Mouse (Mus musculus): ENCODE measurements around the gene Zfp385a. TPM values are rescaled to one million over a fixed set of nuclear protein-coding genes. Genes with fewer than 3 reads are reported as not detected.

The Zfp385a gene
- polyA plus RNA-seq, 1 experiment from 2014 or later: 8.2 TPM

- Histone ChIP-seq H3K27me3 (replicated peaks) (no peaks in the 10 kb centered on the region), H3K4me2 (peak overlapping the region; percentile 55), H3K4me3 (replicated peaks) (peak overlapping the region; percentile 23), H3K27ac (no peak overlapping the region; the same call in 1 of the 2 replicates), H3K9ac (no peak overlapping the region), H3K36me3 (peaks cover 12% of the 10 kb centered on the region; the same call in 1 of the 2 replicates), H3K4me1 (peaks cover 26% of the 10 kb centered on the region), H3K9me3 (no peaks in the 10 kb centered on the region)
- peak; percentile 64 for ATAC-seq (ENCODE audit: insufficient read depth, low FRiP score, low read depth)
- 11% methylated on average over 18 of the region's 18 CpGs for WGBS
Observed at GRCm38 (mm10) chr15:103315011-103315502, 24.8 kb downstream of the Zfp385a start.

- Histone ChIP-seq H3K9ac (no peak overlapping the region), H3K4me3 (replicated peaks) (no peak overlapping the region), H3K9me3 (no peaks in the 10 kb centered on the region), H3K27me3 (replicated peaks) (no peaks in the 10 kb centered on the region), H3K4me1 (peaks cover 27% of the 10 kb centered on the region), H3K36me3 (peaks cover 12% of the 10 kb centered on the region; the same call in 1 of the 2 replicates), H3K27ac (no peak overlapping the region), H3K4me2 (peak overlapping the region; percentile 55)
- WGBS: 47% methylated on average over 22 of the region's 22 CpGs
- no peak for ATAC-seq (ENCODE audit: insufficient read depth, low FRiP score, low read depth)
Observed at GRCm38 (mm10) chr15:103314181-103314580, 25.7 kb downstream of the Zfp385a start.

GRCm38 (mm10) chr15:103313495-103314095 is 26.3 kb downstream of the Zfp385a start:
- no peaks in the 10 kb centered on the region for H3K9me3 ChIP-seq
- no peak overlapping the region for H3K4me3 ChIP-seq (replicated peaks)
- H3K27me3 ChIP-seq (replicated peaks): no peaks in the 10 kb centered on the region
- H3K27ac ChIP-seq: no peak overlapping the region
- ATAC-seq (ENCODE audit: insufficient read depth, low FRiP score, low read depth): no peak
- peak overlapping the region; percentile 55 for H3K4me2 ChIP-seq
- H3K4me1 ChIP-seq: peaks cover 33% of the 10 kb centered on the region
- peaks cover 12% of the 10 kb centered on the region; the same call in 1 of the 2 replicates for H3K36me3 ChIP-seq
- WGBS: 20% methylated on average over 18 of the region's 18 CpGs
- H3K9ac ChIP-seq: no peak overlapping the region

GRCm38 (mm10) chr15:103310365-103310910 is 29.5 kb downstream of the Zfp385a start, which contains the start of gene Gpr84:
Gpr84 (minus strand) TSS chr15:103310612.
- Histone ChIP-seq H3K27me3 (replicated peaks) (no peaks in the 10 kb centered on the region), H3K4me1 (peaks cover 45% of the 10 kb centered on the region), H3K9me3 (no peaks in the 10 kb centered on the region), H3K4me2 (no peak within 1 kb of the TSS), H3K27ac (no peak within 1 kb of the TSS), H3K4me3 (replicated peaks) (no peak within 1 kb of the TSS), H3K9ac (no peak within 1 kb of the TSS), H3K36me3 (no peaks in the 10 kb centered on the region)
- ATAC-seq (ENCODE audit: insufficient read depth, low FRiP score, low read depth): no peak
- 52% methylated on average over 6 of the region's 6 CpGs for WGBS

GRCm38 (mm10) chr15:103308876-103309580 is 30.9 kb downstream of the Zfp385a start:
- Histone ChIP-seq H3K36me3 (no peaks in the 10 kb centered on the region), H3K9ac (no peak overlapping the region), H3K4me1 (peaks cover 39% of the 10 kb centered on the region), H3K4me2 (peak overlapping the region; percentile 20), H3K4me3 (replicated peaks) (no peak overlapping the region), H3K9me3 (no peaks in the 10 kb centered on the region), H3K27me3 (replicated peaks) (no peaks in the 10 kb centered on the region), H3K27ac (no peak overlapping the region)
- WGBS: 66% methylated on average over 26 of the region's 26 CpGs
- no peak for ATAC-seq (ENCODE audit: insufficient read depth, low FRiP score, low read depth)

GRCm38 (mm10) chr15:103308056-103308875 is 31.6 kb downstream of the Zfp385a start:
- H3K36me3 ChIP-seq: no peaks in the 10 kb centered on the region
- 31% methylated on average over 28 of the region's 28 CpGs for WGBS
- H3K4me2 ChIP-seq: peak overlapping the region; percentile 20
- peaks cover 41% of the 10 kb centered on the region for H3K4me1 ChIP-seq
- no peak overlapping the region for H3K27ac ChIP-seq
- H3K4me3 ChIP-seq (replicated peaks): no peak overlapping the region
- ATAC-seq (ENCODE audit: insufficient read depth, low FRiP score, low read depth): no peak
- no peaks in the 10 kb centered on the region for H3K27me3 ChIP-seq (replicated peaks)
- no peak overlapping the region for H3K9ac ChIP-seq
- no peaks in the 10 kb centered on the region for H3K9me3 ChIP-seq

GRCm38 (mm10) chr15:103307125-103307524 is 32.8 kb downstream of the Zfp385a start:
- Histone ChIP-seq H3K27ac (0 out of 2 replicates have a peak overlapping the region, but pooled peaks have one; percentile 97), H3K36me3 (no peaks in the 10 kb centered on the region), H3K4me3 (replicated peaks) (no peak overlapping the region), H3K4me1 (peaks cover 53% of the 10 kb centered on the region), H3K27me3 (replicated peaks) (no peaks in the 10 kb centered on the region), H3K9me3 (no peaks in the 10 kb centered on the region), H3K4me2 (peak overlapping the region; percentile 37), H3K9ac (no peak overlapping the region)
- WGBS: 4% methylated on average over 7 of the region's 7 CpGs
- no peak for ATAC-seq (ENCODE audit: insufficient read depth, low FRiP score, low read depth)

- no peaks in the 10 kb centered on the region for H3K36me3 ChIP-seq
- H3K27ac ChIP-seq: peak overlapping the region; percentile 97
- H3K4me2 ChIP-seq: peak overlapping the region; percentile 80
- peak overlapping the region; percentile 42 for H3K4me3 ChIP-seq (replicated peaks)
- no peak for ATAC-seq (ENCODE audit: insufficient read depth, low FRiP score, low read depth)
- H3K27me3 ChIP-seq (replicated peaks): no peaks in the 10 kb centered on the region
- peak overlapping the region; percentile 37; the same call in 1 of the 2 replicates for H3K9ac ChIP-seq
- WGBS: 31% methylated on average over 8 of the region's 8 CpGs
- H3K9me3 ChIP-seq: no peaks in the 10 kb centered on the region
- peaks cover 62% of the 10 kb centered on the region for H3K4me1 ChIP-seq
Observed at GRCm38 (mm10) chr15:103305792-103306645, 33.9 kb downstream of the Zfp385a start.

GRCm38 (mm10) chr15:103305070-103305678 is 34.7 kb downstream of the Zfp385a start:
- peaks cover 70% of the 10 kb centered on the region for H3K4me1 ChIP-seq
- under 1% methylated on average over 62 of the region's 71 CpGs for WGBS

GRCm38 (mm10) chr15:103304616-103304969 is 35.3 kb downstream of the Zfp385a start:
- ATAC-seq (ENCODE audit: insufficient read depth, low FRiP score, low read depth): no peak
- Histone ChIP-seq H3K27ac (peak overlapping the region; percentile 95), H3K27me3 (replicated peaks) (no peaks in the 10 kb centered on the region), H3K9me3 (no peaks in the 10 kb centered on the region), H3K4me3 (replicated peaks) (peak overlapping the region; percentile 42), H3K4me2 (peak overlapping the region; percentile 80), H3K9ac (peak overlapping the region; percentile 37; the same call in 1 of the 2 replicates), H3K36me3 (no peaks in the 10 kb centered on the region), H3K4me1 (peaks cover 76% of the 10 kb centered on the region)
- WGBS: 1% methylated on average over 9 of the region's 9 CpGs

More at GRCm38 (mm10) chr15:103305070-103305678, 34.7 kb downstream of the Zfp385a start:
- peak overlapping the region; percentile 80 for H3K4me2 ChIP-seq
- peak overlapping the region; percentile 37; the same call in 1 of the 2 replicates for H3K9ac ChIP-seq
- peak; percentile 92 for ATAC-seq (ENCODE audit: insufficient read depth, low FRiP score, low read depth)
- H3K27me3 ChIP-seq (replicated peaks): no peaks in the 10 kb centered on the region
- no peaks in the 10 kb centered on the region for H3K36me3 ChIP-seq
- H3K4me3 ChIP-seq (replicated peaks): peak overlapping the region; percentile 42
- no peaks in the 10 kb centered on the region for H3K9me3 ChIP-seq
- H3K27ac ChIP-seq: peak overlapping the region; percentile 97

Measured in stomach, embryonic 15.5 days (tissue).